Mouse (Mus musculus) spleen, adult 2 months (tissue): ENCODE data around the gene Abcb10.
"Not testable (repeated sequence)": the region's sequence is repeated elsewhere in the genome, so short reads cannot be mapped to it uniquely, and the experiment has no call there.

Source experiments
- CTCF ChIP-seq: fragments of 200-500 bp; IDR thresholded peaks from 2 replicates; pipeline ENCODE4 v1.5.1; 2011; ENCODE audit warnings: mild to moderate bottlenecking, inconsistent platforms; ENCODE audit not compliant: insufficient read depth, insufficient read length, insufficient replicate concordance; ENCODE audit errors: extremely low read depth
- POLR2A ChIP-seq: fragments of 200-500 bp; IDR thresholded peaks from 2 replicates; pipeline ENCODE4 v1.6.1; 2011; ENCODE audit warnings: low read depth, low read length, inconsistent platforms

- not testable (repeated sequence) for TF ChIP-seq CTCF, POLR2A
Measured at GRCm38 (mm10) chr8:123960556-123960955, 22.4 kb downstream of the Abcb10 start.
